Mouse (Mus musculus) testis, postnatal 10 days (tissue): ENCODE results near the gene Epha10.
"Not testable (repeated sequence)": the region's sequence is repeated elsewhere in the genome, so short reads cannot be mapped to it uniquely, and the experiment has no call there.

Experiments used
- DNase-seq: peaks from one replicate; pipeline ENCODE4 v3.0.0; 2021; ENCODE audit warnings: low spot score

Gene Epha10

GRCm38 (mm10) chr4:124894508-124895428 is 14.1 kb downstream of the Epha10 start:
- no peak for DNase-seq

- DNase-seq = no peak
These were observed 17.7 kb downstream of the Epha10 start for GRCm38 (mm10) chr4:124898428-124898827.

GRCm38 (mm10) chr4:124899906-124900305 is 19.2 kb downstream of the Epha10 start:
- no peak for DNase-seq

- DNase-seq = no peak
These were observed 24.7 kb downstream of the Epha10 start for GRCm38 (mm10) chr4:124905417-124905816.

- no peak for DNase-seq
These were observed 25.5 kb downstream of the Epha10 start for GRCm38 (mm10) chr4:124905971-124906822.

- DNase-seq = no peak
These were observed 47.4 kb downstream of the Epha10 start for GRCm38 (mm10) chr4:124928102-124928501.

GRCm38 (mm10) chr4:124936613-124937471 is 56.1 kb downstream of the Epha10 start, which contains the start of gene 9930104L06Rik:
9930104L06Rik (plus strand) TSS chr4:124937048.
- peak; percentile 94 for DNase-seq

GRCm38 (mm10) chr4:124939211-124939610 is 58.5 kb downstream of the Epha10 start, which contains the start of gene Cdca8:
Cdca8 (minus strand) TSS chr4:124939311.
- DNase-seq = not testable (repeated sequence)

- DNase-seq = peak; percentile 93
These were observed 62.3 kb downstream of the Epha10 start for GRCm38 (mm10) chr4:124943022-124943421.

GRCm38 (mm10) chr4:124943781-124944180 is 63.1 kb downstream of the Epha10 start:
- DNase-seq = no peak

- no peak for DNase-seq
These were observed 64.3 kb downstream of the Epha10 start for GRCm38 (mm10) chr4:124944961-124945360.

- DNase-seq = no peak
These were observed 68.8 kb downstream of the Epha10 start for GRCm38 (mm10) chr4:124949488-124949887.

- DNase-seq = no peak
These were observed 69.7 kb downstream of the Epha10 start for GRCm38 (mm10) chr4:124950181-124951035.

GRCm38 (mm10) chr4:124951036-124951433 is 70.3 kb downstream of the Epha10 start:
- DNase-seq = no peak

- DNase-seq = no peak
These were observed 72.8 kb downstream of the Epha10 start for GRCm38 (mm10) chr4:124953546-124953945.

- DNase-seq = no peak
These were observed 76.6 kb downstream of the Epha10 start for GRCm38 (mm10) chr4:124957284-124957683.

GRCm38 (mm10) chr4:124959062-124959461 is 78.4 kb downstream of the Epha10 start:
- DNase-seq = no peak

GRCm38 (mm10) chr4:124960940-124961339 is 80.2 kb downstream of the Epha10 start:
- DNase-seq = no peak

- no peak for DNase-seq
These were observed 81.9 kb downstream of the Epha10 start for GRCm38 (mm10) chr4:124962576-124962975.

GRCm38 (mm10) chr4:124964912-124965599 is 84.4 kb downstream of the Epha10 start:
- DNase-seq = no peak
